Mouse (Mus musculus) testis, adult 2 months (tissue): ENCODE results near the gene Gsg1l.

ENCODE experiments used
- CTCF ChIP-seq: fragments of 200-500 bp; IDR thresholded peaks from 2 replicates; pipeline ENCODE4 v1.5.1; 2012; ENCODE audit warnings: low read depth, mild to moderate bottlenecking, inconsistent platforms, low read length, moderate library complexity; ENCODE audit not compliant: control insufficient read depth, insufficient read depth, insufficient replicate concordance
- POLR2A ChIP-seq: fragments of 200-500 bp; IDR thresholded peaks from 2 replicates; pipeline ENCODE4 v1.6.1; 2012; ENCODE audit warnings: low read depth, mild to moderate bottlenecking, inconsistent platforms, low read length, moderate library complexity; ENCODE audit not compliant: control insufficient read depth

- TF ChIP-seq POLR2A, result no peak
- no peak for TF ChIP-seq CTCF
Measured at GRCm38 (mm10) chr7:125872202-125872580, 210.0 kb downstream of the Gsg1l start.
